Mouse (Mus musculus): ENCODE data around the gene Zfp385c. TPM values are rescaled to one million over a fixed set of nuclear protein-coding genes. Genes with fewer than 3 reads are reported as not detected.

The Zfp385c gene
- total and polyA plus RNA-seq, 2 experiments from 2014 or later: 0.53 to 2.5 TPM

- H3K9ac ChIP-seq (replicated peaks; ENCODE audit: low read length, poor library complexity, severe bottlenecking): no peak overlapping the region
- H3K4me2 ChIP-seq (ENCODE audit: low read depth, low read length, poor library complexity, severe bottlenecking): 0 out of 2 replicates have a peak overlapping the region, but pooled peaks have one; percentile 15
- ATAC-seq (ENCODE audit: low FRiP score): no peak
Observed at GRCm38 (mm10) chr11:100702081-100702851, 10.0 kb upstream of the Zfp385c start.

GRCm38 (mm10) chr11:100701301-100701700 lies 9.0 kb upstream of the Zfp385c start:
- H3K9ac ChIP-seq (replicated peaks; ENCODE audit: low read length, poor library complexity, severe bottlenecking): no peak overlapping the region
- no peak overlapping the region for H3K27ac ChIP-seq (ENCODE audit: low read depth, low read length)
- H3K4me1 ChIP-seq (ENCODE audit: insufficient read depth, low read length): no peaks in the 10 kb centered on the region
- no peaks in the 10 kb centered on the region for H3K27me3 ChIP-seq (ENCODE audit: insufficient read depth, low read length)
- H3K9me3 ChIP-seq (ENCODE audit: low read length): no peaks in the 10 kb centered on the region
- ATAC-seq (ENCODE audit: low FRiP score) (no peak), DNase-seq (ENCODE audit: low spot score) (no peak)
- H3K4me2 ChIP-seq (ENCODE audit: low read depth, low read length, poor library complexity, severe bottlenecking): peak overlapping the region; percentile 22; the same call in 1 of the 2 replicates
- no peak for TF ChIP-seq CTCF (IDR thresholded peaks at IDR 0.05)
- H3K4me3 ChIP-seq (ENCODE audit: low read depth, low read length): no peak overlapping the region
- peaks cover 18% of the 10 kb centered on the region for H3K36me3 ChIP-seq (ENCODE audit: insufficient read depth, low read length)
- WGBS: 11% methylated on average over 14 of the region's 14 CpGs

More at GRCm38 (mm10) chr11:100702081-100702851, 10.0 kb upstream of the Zfp385c start:
- Histone ChIP-seq H3K9me3 (ENCODE audit: low read length) (no peaks in the 10 kb centered on the region), H3K36me3 (ENCODE audit: insufficient read depth, low read length) (peaks cover 27% of the 10 kb centered on the region), H3K27ac (ENCODE audit: low read depth, low read length) (no peak overlapping the region), H3K4me3 (ENCODE audit: low read depth, low read length) (no peak overlapping the region), H3K27me3 (ENCODE audit: insufficient read depth, low read length) (no peaks in the 10 kb centered on the region), H3K4me1 (ENCODE audit: insufficient read depth, low read length) (no peaks in the 10 kb centered on the region)
- TF ChIP-seq CTCF (IDR thresholded peaks at IDR 0.05): peak; percentile 97
- DNase-seq (ENCODE audit: low spot score): peak; percentile 88
- 37% methylated on average over 19 of the region's 19 CpGs for WGBS

GRCm38 (mm10) chr11:100700710-100701109 lies 8.5 kb upstream of the Zfp385c start:
- no peak for TF ChIP-seq CTCF (IDR thresholded peaks at IDR 0.05)
- no peaks in the 10 kb centered on the region for H3K9me3 ChIP-seq (ENCODE audit: low read length)
- no peak overlapping the region for H3K4me2 ChIP-seq (ENCODE audit: low read depth, low read length, poor library complexity, severe bottlenecking)
- H3K4me1 ChIP-seq (ENCODE audit: insufficient read depth, low read length): no peaks in the 10 kb centered on the region
- ATAC-seq (ENCODE audit: low FRiP score) (no peak), DNase-seq (ENCODE audit: low spot score) (no peak)
- H3K27ac ChIP-seq (ENCODE audit: low read depth, low read length): no peak overlapping the region
- 82% methylated on average over 3 of the region's 3 CpGs for WGBS
- H3K36me3 ChIP-seq (ENCODE audit: insufficient read depth, low read length): peaks cover 12% of the 10 kb centered on the region
- H3K4me3 ChIP-seq (ENCODE audit: low read depth, low read length): no peak overlapping the region
- no peak overlapping the region for H3K9ac ChIP-seq (replicated peaks; ENCODE audit: low read length, poor library complexity, severe bottlenecking)
- no peaks in the 10 kb centered on the region for H3K27me3 ChIP-seq (ENCODE audit: insufficient read depth, low read length)

GRCm38 (mm10) chr11:100697921-100698320 lies 5.7 kb upstream of the Zfp385c start:
- ATAC-seq (ENCODE audit: low FRiP score): no peak
- no peaks in the 10 kb centered on the region for H3K27me3 ChIP-seq (ENCODE audit: insufficient read depth, low read length)
- DNase-seq (ENCODE audit: low spot score): no peak
- no peaks in the 10 kb centered on the region for H3K36me3 ChIP-seq (ENCODE audit: insufficient read depth, low read length)
- H3K4me2 ChIP-seq (ENCODE audit: low read depth, low read length, poor library complexity, severe bottlenecking): no peak overlapping the region
- H3K9ac ChIP-seq (replicated peaks; ENCODE audit: low read length, poor library complexity, severe bottlenecking): no peak overlapping the region
- no peak overlapping the region for H3K27ac ChIP-seq (ENCODE audit: low read depth, low read length)
- no peak for TF ChIP-seq CTCF (IDR thresholded peaks at IDR 0.05)
- WGBS: 78% methylated on average over 7 of the region's 7 CpGs
- no peaks in the 10 kb centered on the region for H3K9me3 ChIP-seq (ENCODE audit: low read length)
- no peak overlapping the region for H3K4me3 ChIP-seq (ENCODE audit: low read depth, low read length)
- no peaks in the 10 kb centered on the region for H3K4me1 ChIP-seq (ENCODE audit: insufficient read depth, low read length)

- Histone ChIP-seq H3K4me1 (ENCODE audit: insufficient read depth, low read length) (no peaks in the 10 kb centered on the region), H3K27ac (ENCODE audit: low read depth, low read length) (no peak overlapping the region), H3K27me3 (ENCODE audit: insufficient read depth, low read length) (peaks cover 10% of the 10 kb centered on the region), H3K36me3 (ENCODE audit: insufficient read depth, low read length) (no peaks in the 10 kb centered on the region), H3K9me3 (ENCODE audit: low read length) (no peaks in the 10 kb centered on the region), H3K4me3 (ENCODE audit: low read depth, low read length) (no peak overlapping the region), H3K4me2 (ENCODE audit: low read depth, low read length, poor library complexity, severe bottlenecking) (no peak overlapping the region), H3K9ac (replicated peaks; ENCODE audit: low read length, poor library complexity, severe bottlenecking) (no peak overlapping the region)
- ATAC-seq (ENCODE audit: low FRiP score) (no peak), DNase-seq (ENCODE audit: low spot score) (peak; percentile 63)
- WGBS: 35% methylated on average over 5 of the region's 5 CpGs
- TF ChIP-seq CTCF (IDR thresholded peaks at IDR 0.05): peak; percentile 94
Observed at GRCm38 (mm10) chr11:100694926-100695325, 2.7 kb upstream of the Zfp385c start.

- no peak for ATAC-seq (ENCODE audit: low FRiP score)
- no peak overlapping the region for H3K9ac ChIP-seq (replicated peaks; ENCODE audit: low read length, poor library complexity, severe bottlenecking)
- no peaks in the 10 kb centered on the region for H3K9me3 ChIP-seq (ENCODE audit: low read length)
- H3K4me1 ChIP-seq (ENCODE audit: insufficient read depth, low read length): no peaks in the 10 kb centered on the region
- no peak overlapping the region for H3K4me3 ChIP-seq (ENCODE audit: low read depth, low read length)
- H3K4me2 ChIP-seq (ENCODE audit: low read depth, low read length, poor library complexity, severe bottlenecking): no peak overlapping the region
- peaks cover 10% of the 10 kb centered on the region for H3K27me3 ChIP-seq (ENCODE audit: insufficient read depth, low read length)
- TF ChIP-seq CTCF (IDR thresholded peaks at IDR 0.05): no peak
- DNase-seq (ENCODE audit: low spot score): no peak
- no peaks in the 10 kb centered on the region for H3K36me3 ChIP-seq (ENCODE audit: insufficient read depth, low read length)
- H3K27ac ChIP-seq (ENCODE audit: low read depth, low read length): no peak overlapping the region
- 22% methylated on average over 5 of the region's 5 CpGs for WGBS
Observed at GRCm38 (mm10) chr11:100693154-100693553, 899 bp upstream of the Zfp385c start.

All from midbrain, postnatal 0 days (tissue).